ENCODE assay signal across 14 mouse cellular contexts in genomic region chr12:117661871-117662270, GRCm38 (mm10).
DNase-seq lines count a peak whose midpoint lies in the region; ATAC-seq and TF ChIP-seq lines count a peak whose summit lies in the region.
"Had no signal": no experiment of that assay in that cellular context is flagged by ENCODE, and none has a peak within 500 bp of the region (broad histone marks: within the 10 kb centered on the region; RNA-seq: fewer than 3 reads in every experiment).

No protein-coding gene starts in this region.

- no peak overlapping the region for H3K9ac ChIP-seq in kidney, embryonic 16.5 days (replicated peaks; ENCODE audit: low read length)
- H3K9ac ChIP-seq in lung, embryonic 14.5 days = no peak overlapping the region
- no peak overlapping the region for H3K9ac ChIP-seq in heart, postnatal 0 days (replicated peaks; ENCODE audit: low read depth, low read length)
- H3K9ac ChIP-seq: liver, embryonic 15.5 days; neural tube, embryonic 13.5 days had no signal

- no peaks in the 10 kb centered on the region for H3K36me3 ChIP-seq in kidney, embryonic 16.5 days (ENCODE audit: insufficient read depth, low read length)
- H3K36me3 ChIP-seq in lung, embryonic 14.5 days (ENCODE audit: insufficient read depth) = no peaks in the 10 kb centered on the region; the same call in 1 of the 2 replicates
- no peaks in the 10 kb centered on the region for H3K36me3 ChIP-seq in heart, postnatal 0 days (replicated peaks; ENCODE audit: control insufficient read depth, insufficient read depth, low read length)
- H3K36me3 ChIP-seq: limb, embryonic 10.5 days; liver, embryonic 15.5 days; neural tube, embryonic 13.5 days had no signal

- intact Hi-C loops in gastrocnemius, adult 2 months (cut with DNase I) = loop anchor here (5.0 kb wide), 1 partner anchor 100 kb away; no protein-coding TSS in a partner anchor
- intact Hi-C loops in gastrocnemius, postnatal 14 days (cut with DNase I; ENCODE audit: low total_unique reads) = no loop called here

- 0 out of 2 replicates have a peak, but pooled peaks cover 4% of the 10 kb centered on the region for H3K4me1 ChIP-seq in kidney, embryonic 16.5 days (ENCODE audit: insufficient read depth, low read length)
- H3K4me1 ChIP-seq in lung, embryonic 14.5 days (ENCODE audit: insufficient read depth) = 0 out of 2 replicates have a peak, but pooled peaks cover 9% of the 10 kb centered on the region
- peaks cover 22% of the 10 kb centered on the region for H3K4me1 ChIP-seq in heart, postnatal 0 days (ENCODE audit: control insufficient read depth, insufficient read depth)
- H3K4me1 ChIP-seq: limb, embryonic 10.5 days; liver, embryonic 15.5 days; neural tube, embryonic 13.5 days had no signal

- H3K4me2 ChIP-seq in kidney, embryonic 16.5 days (replicated peaks; ENCODE audit: low read depth, low read length) = peak overlapping the region; percentile 20; the same call in 1 of the 2 replicates
- 0 out of 2 replicates have a peak overlapping the region, but pooled peaks have one; percentile 2 for H3K4me2 ChIP-seq in lung, embryonic 14.5 days
- peak overlapping the region; percentile 43 for H3K4me2 ChIP-seq in heart, postnatal 0 days (ENCODE audit: low read depth, low read length)
- H3K4me2 ChIP-seq: liver, embryonic 15.5 days; neural tube, embryonic 13.5 days had no signal

- no peaks in the 10 kb centered on the region for H3K27me3 ChIP-seq in kidney, embryonic 16.5 days (ENCODE audit: insufficient read depth, low read length)
- H3K27me3 ChIP-seq in lung, embryonic 14.5 days (ENCODE audit: insufficient read depth, low read length) = no peaks in the 10 kb centered on the region
- no peaks in the 10 kb centered on the region for H3K27me3 ChIP-seq in heart, postnatal 0 days (ENCODE audit: control insufficient read depth, insufficient read depth, low read length)
- H3K27me3 ChIP-seq: liver, embryonic 15.5 days; neural tube, embryonic 13.5 days had no signal

- ATAC-seq in kidney, embryonic 16.5 days (ENCODE audit: low FRiP score, low TSS enrichment) = no peak
- ATAC-seq in lung, embryonic 14.5 days (ENCODE audit: insufficient read depth) = no peak
- no peak for ATAC-seq in heart, postnatal 0 days (ENCODE audit: insufficient read depth, low read depth)
- ATAC-seq in inflammation-experienced regulatory T-cells, adult 6 months = no peak
- ATAC-seq: Patski had no signal

- H3K27ac ChIP-seq in gastrocnemius, adult 2 months = peak overlapping the region; percentile 74
- no peak overlapping the region for H3K27ac ChIP-seq in kidney, embryonic 16.5 days (ENCODE audit: low read length)
- H3K27ac ChIP-seq in lung, embryonic 14.5 days (ENCODE audit: low read depth) = peak overlapping the region; percentile 1; the same call in 1 of the 2 replicates
- peak overlapping the region; percentile 78 for H3K27ac ChIP-seq in heart, postnatal 0 days (ENCODE audit: low read depth)
- H3K27ac ChIP-seq: limb, embryonic 10.5 days; liver, embryonic 15.5 days; neural tube, embryonic 13.5 days had no signal

- WGBS in kidney, embryonic 16.5 days = 77% methylated on average over 6 of the region's 6 CpGs
- WGBS in lung, embryonic 14.5 days = 49% methylated on average over 6 of the region's 6 CpGs
- WGBS in heart, postnatal 0 days = 22% methylated on average over 6 of the region's 6 CpGs

- no peak for DNase-seq in gastrocnemius, adult 2 months
- no peak for DNase-seq in gastrocnemius, postnatal 14 days
- DNase-seq in kidney, postnatal 10 days = no peak
- peak; percentile 61 for DNase-seq in lung, embryonic 14.5 days
- DNase-seq in lung, postnatal 14 days = no peak
- DNase-seq in heart, postnatal 0 days (ENCODE audit: low spot score) = no peak
- DNase-seq: adrenal gland, postnatal 36 days; cerebellum, postnatal 14 days had no signal

- no peak for TF ChIP-seq CTCF in gastrocnemius, adult 2 months (IDR thresholded peaks at IDR 0.05)
- no peak for TF ChIP-seq CTCF in lung, embryonic 14.5 days (IDR thresholded peaks at IDR 0.05; ENCODE audit: low read depth)
- TF ChIP-seq CTCF in heart, postnatal 0 days (IDR thresholded peaks at IDR 0.05; ENCODE audit: low read depth) = no peak

- peak overlapping the region; percentile 24 for H3K4me3 ChIP-seq in gastrocnemius, adult 2 months
- no peak overlapping the region for H3K4me3 ChIP-seq in kidney, embryonic 16.5 days (ENCODE audit: low read length)
- H3K4me3 ChIP-seq in lung, embryonic 14.5 days (ENCODE audit: low read depth, low read length) = no peak overlapping the region
- 0 out of 2 replicates have a peak overlapping the region, but pooled peaks have one; percentile 0 for H3K4me3 ChIP-seq in heart, postnatal 0 days (ENCODE audit: low read depth, low read length)
- H3K4me3 ChIP-seq: limb, embryonic 10.5 days; liver, embryonic 15.5 days; neural tube, embryonic 13.5 days had no signal

- no peak for TF ChIP-seq EP300 in heart, postnatal 0 days (IDR thresholded peaks at IDR 0.05; ENCODE audit: low read depth)

- H3K9me3 ChIP-seq in kidney, embryonic 16.5 days (ENCODE audit: low read length) = no peaks in the 10 kb centered on the region
- no peaks in the 10 kb centered on the region for H3K9me3 ChIP-seq in lung, embryonic 14.5 days (ENCODE audit: low read depth, low read length)
- H3K9me3 ChIP-seq in heart, postnatal 0 days (replicated peaks; ENCODE audit: control insufficient read depth, low read length) = no peaks in the 10 kb centered on the region
- H3K9me3 ChIP-seq: limb, embryonic 10.5 days; liver, embryonic 15.5 days; neural tube, embryonic 13.5 days had no signal

Comparison
In these comparisons a context has a peak if more than half of its experiments do, and no peak if none do; other contexts are left out.
1. H3K4me3 ChIP-seq: peak in gastrocnemius, adult 2 months (single experiment) and heart, postnatal 0 days (single experiment); none in kidney, embryonic 16.5 days (single experiment) and lung, embryonic 14.5 days (single experiment).
2. Peak in every context shown above with its lines, with median percentiles within 50 percentile points of each other: H3K4me2 ChIP-seq.